Mouse (Mus musculus) mouse embryonic stem cell (cell line): ENCODE data around the gene Mrtfb.

Experiments
- in situ Hi-C, 2 experiments: fragments of 300-500 bp; cut with MboI; formaldehyde crosslinking; loops; 1 replicate in 1 of 2; 3 replicates in 1 of 2; pipeline ENCODE4 v1.14.3; 2019 to 2020; ENCODE audit warnings: low sequenced_read_pairs in 2 of 2, low pct_unique_long_range_greater_than_20kb in 1 of 2, mixed read lengths in 1 of 2; ENCODE audit not compliant: unreplicated experiment in 1 of 2

Mrtfb gene

DNA sequence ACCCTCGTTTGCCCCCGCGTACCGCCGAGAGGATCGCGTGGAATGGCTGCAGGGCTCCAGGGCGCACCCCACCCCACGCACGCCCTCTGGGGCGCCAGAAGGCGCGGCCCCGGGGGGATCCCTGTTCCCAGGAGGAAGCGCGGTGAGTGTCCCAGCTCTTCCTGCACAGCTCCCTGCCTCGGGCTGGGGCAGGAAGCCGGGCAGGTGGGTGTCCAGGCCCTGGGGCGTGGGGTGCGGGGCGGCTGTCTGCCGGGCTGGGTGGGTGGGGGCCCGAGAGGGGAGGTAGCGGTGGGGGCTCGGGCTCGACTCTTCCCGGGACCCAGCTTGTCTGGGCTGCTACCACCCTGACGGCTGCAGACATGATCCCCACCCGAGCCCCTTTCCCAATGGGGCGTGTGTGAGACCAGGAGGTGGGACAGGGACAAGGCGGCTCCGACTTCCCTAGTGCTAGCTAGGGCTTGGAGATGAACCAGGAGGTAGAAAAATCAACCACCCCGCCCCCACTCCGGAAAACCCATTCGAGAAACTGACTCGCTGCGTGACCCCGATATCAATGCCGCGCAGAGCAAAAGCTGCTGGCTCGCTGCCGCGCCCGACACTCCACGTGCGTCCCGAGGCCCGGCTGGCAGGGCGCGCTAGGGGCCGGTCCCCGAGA, 191.9 kb downstream of the Mrtfb start:
- in situ Hi-C loops: no loop called here

DNA sequence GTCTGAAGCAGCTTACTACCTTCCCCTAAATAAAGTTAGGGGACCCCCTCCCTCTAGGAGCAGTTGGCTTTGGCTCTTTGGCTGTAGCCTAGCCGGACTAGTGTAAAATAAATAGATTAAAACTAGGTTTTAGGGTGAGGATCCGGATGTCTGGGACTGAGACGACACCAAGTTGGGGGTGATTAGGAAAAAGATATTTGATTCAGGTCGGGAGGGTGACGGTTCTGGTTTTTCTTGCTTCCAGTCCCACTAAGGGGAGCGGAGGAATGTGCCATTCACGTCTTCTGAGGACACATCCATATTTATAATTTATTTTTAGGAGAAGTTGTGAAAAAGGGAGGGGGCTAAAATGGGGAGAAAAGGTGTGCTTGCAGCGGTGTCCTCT, 192.4 kb downstream of the Mrtfb start:
- in situ Hi-C loops: no loop called here

DNA sequence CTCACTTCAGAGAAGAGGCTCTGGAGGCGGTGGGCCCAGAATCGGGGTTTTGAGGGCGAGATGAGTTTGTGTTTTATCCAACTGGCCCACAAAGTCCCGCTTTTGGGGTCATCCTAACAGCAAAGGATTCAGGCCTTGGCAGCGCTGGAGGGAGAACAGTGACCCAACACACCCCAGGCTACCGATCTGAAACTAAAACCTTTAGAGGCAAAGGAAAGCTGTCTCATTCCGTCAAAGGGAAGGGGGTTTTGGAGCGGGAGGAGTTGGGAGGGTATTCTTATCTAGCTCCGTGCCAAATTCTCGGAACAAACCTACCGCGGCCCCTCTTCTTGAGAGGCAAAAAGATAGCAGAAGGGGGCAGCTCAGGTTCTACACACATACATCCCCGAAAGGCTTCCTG, 193.2 kb downstream of the Mrtfb start:
- in situ Hi-C loops: no loop called here

- in situ Hi-C loops: no loop called here
These were observed 194.6 kb downstream of the Mrtfb start for GRCm38 (mm10) chr16:13450831-13451230.

GRCm38 (mm10) chr16:13451991-13452390, 195.7 kb downstream of the Mrtfb start:
- in situ Hi-C loops: no loop called here

GRCm38 (mm10) chr16:13452661-13453060, 196.4 kb downstream of the Mrtfb start:
- in situ Hi-C loops: no loop called here

- in situ Hi-C loops: no loop called here
These were observed 197.8 kb downstream of the Mrtfb start for GRCm38 (mm10) chr16:13454026-13454600.

- in situ Hi-C loops: no loop called here
These were observed 199.3 kb downstream of the Mrtfb start for GRCm38 (mm10) chr16:13455560-13455959.

GRCm38 (mm10) chr16:13458556-13458955, 202.3 kb downstream of the Mrtfb start:
- in situ Hi-C loops: no loop called here

DNA sequence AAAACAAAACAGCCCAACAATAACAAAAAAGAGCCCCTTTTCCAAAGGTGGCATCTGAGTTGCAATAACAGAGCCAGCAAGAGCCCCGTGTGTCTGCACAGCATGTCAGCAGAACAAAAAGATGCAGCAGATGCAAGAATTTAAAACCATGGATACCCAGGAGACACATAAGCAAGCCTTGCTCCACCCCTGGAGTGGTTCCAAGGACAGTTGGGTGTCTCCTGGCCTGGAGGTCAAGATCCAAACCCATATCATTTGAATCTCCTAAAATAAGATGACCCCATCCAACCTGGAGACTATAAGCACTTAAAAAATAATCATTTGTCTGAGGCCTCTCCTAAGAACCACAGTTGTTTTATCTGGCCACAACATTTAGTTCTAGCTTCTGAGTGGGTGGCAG, 203.8 kb downstream of the Mrtfb start:
- in situ Hi-C loops: no loop called here

DNA sequence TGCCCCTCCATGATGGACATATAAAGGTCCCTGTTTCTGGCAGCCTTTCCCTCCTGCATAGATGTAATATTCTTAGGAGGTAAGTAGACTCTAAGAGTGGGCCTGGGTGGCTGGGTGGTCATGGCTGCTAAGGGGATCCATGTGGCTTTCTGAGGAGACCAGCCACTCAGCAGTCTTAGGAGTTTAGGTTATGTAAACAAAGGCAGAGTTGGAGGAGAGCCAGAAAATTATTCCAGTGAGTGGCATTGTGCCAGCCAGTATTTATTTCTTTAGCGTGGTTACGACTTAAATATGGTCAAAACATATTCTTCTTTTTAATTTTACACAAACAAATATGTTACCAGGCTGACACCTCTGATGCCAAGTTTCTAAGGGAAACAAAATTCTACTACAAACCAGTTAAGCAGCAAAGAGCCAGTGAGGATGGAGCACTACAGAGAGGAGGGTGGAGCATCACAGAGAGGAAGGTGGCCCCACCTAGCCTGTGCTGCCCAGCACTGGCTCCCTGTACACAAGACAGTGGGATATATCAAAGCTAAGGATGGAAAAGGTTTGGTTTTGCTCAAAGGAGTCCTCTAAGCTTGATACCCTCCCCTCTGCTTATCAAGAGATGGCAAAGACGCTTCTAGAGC, 204.6 kb downstream of the Mrtfb start:
- in situ Hi-C loops: no loop called here

DNA sequence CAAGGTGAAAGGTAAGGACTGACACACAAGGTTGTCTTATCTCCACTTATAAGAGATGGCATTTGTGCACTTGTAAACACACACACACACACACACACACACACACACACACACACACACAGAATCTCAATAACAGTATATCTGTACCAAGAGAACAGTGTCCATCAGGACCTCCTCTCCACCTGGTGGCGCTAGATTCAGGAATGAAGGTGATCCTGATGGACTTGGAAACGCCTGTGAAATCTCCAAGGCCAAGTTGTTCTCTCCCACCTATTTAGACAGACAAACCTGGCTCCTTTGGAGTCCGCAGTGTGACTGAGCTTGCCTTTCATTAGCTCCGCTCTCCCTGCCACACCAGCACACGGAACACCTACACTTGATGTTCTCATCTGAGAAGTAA, 208.4 kb downstream of the Mrtfb start:
- in situ Hi-C loops: no loop called here
